Mouse (Mus musculus) MEL (cell line): ENCODE measurements around the gene Kcnb1. TPM values are rescaled to one million over a fixed set of nuclear protein-coding genes. Genes with fewer than 3 reads are reported as not detected.

Source experiments
- DNase-seq: peaks from one replicate; pipeline ENCODE4 v3.0.0; 2011; ENCODE audit warnings: low read depth, low spot score
- H3K27ac ChIP-seq: 2 replicates; pipeline ENCODE4 v1.5.1; 2012; ENCODE audit warnings: low read depth, mild to moderate bottlenecking, control low read depth, low read length, moderate library complexity; ENCODE audit not compliant: control insufficient read depth
- H3K27me3 ChIP-seq, 2 experiments: fragments of 150-350 bp in 1 of 2; sonication (generic) in 1 of 2; 2 replicates each; pipeline ENCODE4 v1.6.1; 2012; ENCODE audit warnings: low read length in 2 of 2, mild to moderate bottlenecking in 2 of 2, improper control_type of control experiment in 1 of 2, moderate library complexity in 1 of 2; ENCODE audit not compliant: insufficient read depth in 2 of 2, control insufficient read depth in 1 of 2
- H3K36me3 ChIP-seq, 2 experiments: 2 replicates each; pipeline ENCODE4 v1.6.1; 2012 to 2014; ENCODE audit warnings: low read length in 2 of 2, improper control_type of control experiment in 1 of 2, inconsistent platforms in 1 of 2, mild to moderate bottlenecking in 1 of 2; ENCODE audit not compliant: insufficient read depth in 2 of 2, control insufficient read depth in 1 of 2
- H3K4me1 ChIP-seq, 2 experiments: fragments of 150-350 bp in 1 of 2; sonication (generic) in 1 of 2; 2 replicates each; pipeline ENCODE4 v1.6.1; 2012; ENCODE audit warnings: low read length in 2 of 2, improper control_type of control experiment in 1 of 2, mild to moderate bottlenecking in 1 of 2; ENCODE audit not compliant: insufficient read depth in 2 of 2, control insufficient read depth in 1 of 2
- H3K4me3 ChIP-seq, 2 experiments: fragments of 150-350 bp in 1 of 2; sonication (generic) in 1 of 2; 2 replicates each; pipeline ENCODE4 v1.5.1; 2012; ENCODE audit warnings: low read depth in 2 of 2, low read length in 2 of 2, mild to moderate bottlenecking in 2 of 2, moderate library complexity in 2 of 2, control low read depth in 1 of 2, improper control_type of control experiment in 1 of 2; ENCODE audit not compliant: control insufficient read depth in 1 of 2, insufficient read depth in 1 of 2
- H3K79me2 ChIP-seq: 2 replicates; pipeline ENCODE4 v1.6.1; 2012; ENCODE audit warnings: mild to moderate bottlenecking, low read length, moderate library complexity; ENCODE audit not compliant: control insufficient read depth, poor library complexity, insufficient read depth
- H3K9ac ChIP-seq: 2 replicates; pipeline ENCODE4 v1.6.1; 2012; ENCODE audit warnings: low read depth, mild to moderate bottlenecking, control low read depth, low read length, moderate library complexity; ENCODE audit not compliant: control insufficient read depth, poor library complexity, severe bottlenecking
- H3K9me3 ChIP-seq: fragments of 150-350 bp; sonication (generic); replicated peaks from 2 replicates; pipeline ENCODE4 v1.6.1; 2012; ENCODE audit warnings: mild to moderate bottlenecking, low read length, improper control_type of control experiment, moderate library complexity; ENCODE audit not compliant: insufficient read depth
- CTCF ChIP-seq, 3 experiments: IDR thresholded peaks in 2 of 3; conservative IDR thresholded peaks in 1 of 3; 2 replicates each; pipeline ENCODE4 v1.5.1; 2011 to 2012; ENCODE audit warnings: low read length in 3 of 3, low read depth in 2 of 3, mild to moderate bottlenecking in 2 of 3, improper control_type of control experiment in 1 of 3, inconsistent platforms in 1 of 3, mixed read lengths in 1 of 3, moderate library complexity in 1 of 3; ENCODE audit not compliant: control insufficient read depth in 1 of 3, insufficient read depth in 1 of 3, poor library complexity in 1 of 3, severe bottlenecking in 1 of 3
- ETS1 ChIP-seq: IDR thresholded peaks from 2 replicates; pipeline ENCODE4 v1.6.1; 2012; ENCODE audit warnings: low read depth, mild to moderate bottlenecking, inconsistent platforms, low read length, improper control_type of control experiment, moderate library complexity
- GABPA ChIP-seq: IDR thresholded peaks from 2 replicates; pipeline ENCODE4 v1.6.1; 2012; ENCODE audit warnings: low read depth, mild to moderate bottlenecking, inconsistent platforms, low read length, improper control_type of control experiment, moderate library complexity
- GATA1 ChIP-seq: IDR thresholded peaks from 2 replicates; pipeline ENCODE4 v1.6.1; 2011; ENCODE audit warnings: low read depth, low read length, improper control_type of control experiment
- HCFC1 ChIP-seq: IDR thresholded peaks from 2 replicates; pipeline ENCODE4 v1.6.1; 2012; ENCODE audit warnings: low read depth, mild to moderate bottlenecking, inconsistent platforms, low read length, improper control_type of control experiment, moderate library complexity
- MAZ ChIP-seq: IDR thresholded peaks from 2 replicates; pipeline ENCODE4 v1.6.1; 2012; ENCODE audit warnings: low read depth, mild to moderate bottlenecking, inconsistent platforms, low read length, improper control_type of control experiment
- MEF2A ChIP-seq: IDR thresholded peaks from 2 replicates; pipeline ENCODE4 v1.6.1; 2014; ENCODE audit warnings: low read depth, mild to moderate bottlenecking, inconsistent platforms, low read length, improper control_type of control experiment; ENCODE audit not compliant: poor library complexity, insufficient replicate concordance, severe bottlenecking; ENCODE audit errors: extremely low read depth
- MXI1 ChIP-seq: IDR thresholded peaks from 2 replicates; pipeline ENCODE4 v1.6.1; 2011; ENCODE audit warnings: mild to moderate bottlenecking, low read depth, low read length, improper control_type of control experiment
- MYC ChIP-seq: IDR thresholded peaks from 2 replicates; pipeline ENCODE4 v1.6.1; 2011; ENCODE audit warnings: low read depth, mild to moderate bottlenecking, low read length, improper control_type of control experiment, moderate library complexity
- POLR2A ChIP-seq, 2 experiments: IDR thresholded peaks; 2 replicates each; pipeline ENCODE4 v1.6.1; 2011 to 2012; ENCODE audit warnings: low read length in 2 of 2, mild to moderate bottlenecking in 2 of 2, control low read depth in 1 of 2, improper control_type of control experiment in 1 of 2, low read depth in 1 of 2, moderate library complexity in 1 of 2; ENCODE audit not compliant: control insufficient read depth in 1 of 2, insufficient read depth in 1 of 2, poor library complexity in 1 of 2
- POLR2AphosphoS2 ChIP-seq: IDR thresholded peaks from 2 replicates; pipeline ENCODE4 v1.6.1; 2011; ENCODE audit warnings: low read length, improper control_type of control experiment
- RCOR1 ChIP-seq: IDR thresholded peaks from 2 replicates; pipeline ENCODE4 v1.6.1; 2012; ENCODE audit warnings: low read depth, mild to moderate bottlenecking, inconsistent platforms, low read length, improper control_type of control experiment
- SMC3 ChIP-seq: IDR thresholded peaks from 2 replicates; pipeline ENCODE4 v1.6.1; 2011; ENCODE audit warnings: low read depth, low read length, improper control_type of control experiment
- TAL1 ChIP-seq: IDR thresholded peaks from 2 replicates; pipeline ENCODE4 v1.6.1; 2012; ENCODE audit warnings: mild to moderate bottlenecking, inconsistent platforms, low read length, moderate library complexity, mixed read lengths
- TBP ChIP-seq: IDR thresholded peaks from 2 replicates; pipeline ENCODE4 v1.8.0; 2011; ENCODE audit warnings: low read depth, low read length, improper control_type of control experiment
- TCF12 ChIP-seq: IDR thresholded peaks from 2 replicates; pipeline ENCODE4 v1.6.1; 2014; ENCODE audit warnings: low read depth, mild to moderate bottlenecking, inconsistent platforms, low read length, improper control_type of control experiment, moderate library complexity
- USF2 ChIP-seq, 2 experiments: IDR thresholded peaks; 2 replicates each; pipeline ENCODE4 v1.6.1; 2011 to 2012; ENCODE audit warnings: improper control_type of control experiment in 2 of 2, low read length in 2 of 2, borderline replicate concordance in 1 of 2, inconsistent platforms in 1 of 2, low read depth in 1 of 2, mild to moderate bottlenecking in 1 of 2; ENCODE audit not compliant: insufficient read depth in 1 of 2
- ZC3H11A ChIP-seq: IDR thresholded peaks from 2 replicates; pipeline ENCODE4 v1.6.1; 2012; ENCODE audit warnings: low read depth, mild to moderate bottlenecking, inconsistent platforms, low read length, improper control_type of control experiment
- polyA plus RNA-seq, 2 experiments: library from polyadenylated mRNA; stranded (reverse) in 1 of 2; unstranded in 1 of 2; fragments of >175 nt in 1 of 2; fragments of >200 nt in 1 of 2; gene quantifications; 2 replicates each; pipeline versions ENCODE4 v1.2.1 to v1.2.4; 2012; ENCODE audit warnings: low replicate concordance in 2 of 2, low read depth in 1 of 2; ENCODE audit not compliant: insufficient read length in 2 of 2, insufficient read depth in 1 of 2, missing spikeins in 1 of 2
- total RNA-seq: library from RNA; depleted of rRNA; stranded (reverse); fragments of 300-350 nt; gene quantifications from 2 replicates; pipeline ENCODE4 v1.2.3, GENCODE M21; 2012

Kcnb1 gene
- total and polyA plus RNA-seq, 3 experiments, result 0.39 to 3.6 TPM; not detected in 1

DNA sequence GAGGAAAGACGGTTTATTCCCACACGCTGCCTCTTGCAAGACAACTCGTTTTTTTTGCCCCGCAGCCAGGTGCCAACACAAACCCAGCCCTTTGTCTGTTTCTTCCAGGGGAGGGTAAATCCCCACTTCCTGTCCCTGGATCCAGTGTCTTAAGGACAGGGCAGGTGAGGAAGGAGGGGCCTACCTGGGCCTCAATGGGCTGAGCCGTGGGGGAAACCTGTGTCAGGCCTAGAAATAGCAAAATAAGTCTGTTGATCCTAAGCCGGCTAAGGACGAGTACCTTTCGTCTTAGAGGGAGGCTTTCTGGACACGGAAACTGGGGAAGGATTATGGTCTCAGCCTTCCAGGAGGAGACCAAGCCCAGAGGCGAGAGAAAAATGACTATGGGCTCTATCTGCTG lies 3.4 kb downstream of the Kcnb1 start:
- H3K27me3 ChIP-seq, result no peaks in the 10 kb centered on the region
- no peak for DNase-seq

DNA sequence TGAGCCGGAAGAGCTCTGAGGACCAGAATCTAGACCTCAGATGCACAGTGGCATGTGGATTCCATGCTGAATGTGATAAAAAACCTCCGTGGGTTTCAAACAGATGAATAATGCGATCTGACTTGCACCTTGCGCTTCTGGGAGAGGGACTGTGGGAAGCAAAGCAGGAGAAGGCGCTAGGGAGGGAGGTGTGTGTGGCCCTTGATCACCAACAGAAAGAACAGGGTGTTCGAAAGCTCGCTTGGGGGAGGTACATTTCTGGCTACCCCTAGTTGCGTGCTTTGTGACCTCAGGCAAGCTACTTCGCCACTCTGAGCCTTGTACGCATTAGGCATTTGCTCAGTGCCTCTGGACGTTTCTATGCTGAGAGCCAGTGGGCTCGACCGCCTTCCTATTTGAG lies 4.0 kb downstream of the Kcnb1 start:
- no peak for DNase-seq
- no peaks in the 10 kb centered on the region for H3K4me1 ChIP-seq
- H3K9me3 ChIP-seq, result no peaks in the 10 kb centered on the region
- no peaks in the 10 kb centered on the region for H3K36me3 ChIP-seq
- no peak overlapping the region for H3K27ac ChIP-seq
- no peaks in the 10 kb centered on the region for H3K27me3 ChIP-seq
- no peaks in the 10 kb centered on the region for H3K79me2 ChIP-seq
- no peak for TF ChIP-seq TCF12
- no peak for TF ChIP-seq RCOR1
- no peak for TF ChIP-seq MAZ
- no peak for TF ChIP-seq MXI1
- TF ChIP-seq ETS1, result no peak
- TF ChIP-seq ZC3H11A, result no peak
- TF ChIP-seq TAL1, result no peak
- no peak for TF ChIP-seq MEF2A
- no peak for TF ChIP-seq HCFC1
- no peak for TF ChIP-seq SMC3
- TF ChIP-seq TBP, result no peak
- TF ChIP-seq GABPA, result no peak
- TF ChIP-seq CTCF (IDR thresholded peaks at IDR 0.05 in 2 of 3, conservative IDR thresholded peaks at IDR 0.05 in 1 of 3; ENCODE audit: control insufficient read depth in 1 of 3, insufficient read depth in 1 of 3, low read depth in 2 of 3, low read length in 3 of 3, poor library complexity in 1 of 3, severe bottlenecking in 1 of 3), result no peak
- no peak for TF ChIP-seq GATA1
- H3K9ac ChIP-seq, result no peak overlapping the region
- H3K4me3 ChIP-seq, result no peak overlapping the region

More for the DNA sequence above, 3.4 kb downstream of the Kcnb1 start:
- TF ChIP-seq TAL1 (no peak), POLR2AphosphoS2 (no peak), USF2 (IDR thresholded peaks at IDR 0.05; ENCODE audit: borderline replicate concordance in 1 of 2, insufficient read depth in 1 of 2, low read depth in 1 of 2, low read length in 2 of 2) (no peak), POLR2A (IDR thresholded peaks at IDR 0.05; ENCODE audit: control insufficient read depth in 1 of 2, insufficient read depth in 1 of 2, low read depth in 1 of 2, low read length in 2 of 2, poor library complexity in 1 of 2) (no peak), MYC (no peak), ZC3H11A (no peak)
- Histone ChIP-seq H3K27ac (no peak overlapping the region), H3K4me3 (no peak overlapping the region), H3K36me3 (no peaks in the 10 kb centered on the region), H3K4me1 (no peaks in the 10 kb centered on the region), H3K9ac (no peak overlapping the region), H3K9me3 (no peaks in the 10 kb centered on the region), H3K79me2 (no peaks in the 10 kb centered on the region)
